Mouse (Mus musculus): ENCODE results near the gene Tia1. TPM values are rescaled to one million over a fixed set of nuclear protein-coding genes. Genes with fewer than 3 reads are reported as not detected.

Gene Tia1
- total RNA-seq, 1 experiment from 2014 or later = 48.8 TPM

DNA sequence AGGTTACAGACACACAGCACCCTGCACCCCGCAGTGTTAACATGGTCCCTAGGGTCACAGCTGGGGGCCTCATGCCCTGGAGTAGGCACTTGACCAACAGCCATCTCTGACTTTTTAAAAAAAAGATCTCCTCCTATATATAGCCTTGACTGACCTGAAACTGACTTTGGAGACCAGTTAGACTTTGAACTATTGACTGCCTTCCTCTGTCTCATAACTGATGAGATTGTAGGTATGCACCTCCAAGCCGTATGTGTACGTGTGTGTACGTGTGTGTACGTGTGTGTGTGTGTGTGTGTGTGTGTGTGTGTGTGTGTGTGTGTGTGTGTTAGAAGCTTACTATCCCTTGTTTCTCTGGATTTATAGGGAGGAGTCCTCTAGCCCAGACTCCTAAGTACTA, 77.9 kb downstream of the Tia1 start:
- no peak for DNase-seq

Other genes starting within 250 kb of the Tia1 start
- gene Tgfa, start 209.0 kb upstream of the Tia1 start, total RNA-seq (2021) = 7.7 and 9.7 TPM in 2 replicates
- gene Fam136a, start 38.6 kb upstream of the Tia1 start, total RNA-seq (2021) = 84.9 and 89.9 TPM in 2 replicates
- 248 and 268 TPM in 2 replicates for gene Snrpg, start 32.9 kb upstream of the Tia1 start, total RNA-seq (2021)
- gene Pcyox1, start 7.1 kb upstream of the Tia1 start, total RNA-seq (2021) = 145 and 151 TPM in 2 replicates
- 0.78 TPM in 1 of 2 replicates, not detected in the other for gene Gm44790, start 22.4 kb downstream of the Tia1 start, total RNA-seq (2021)
- gene C87436, start 34.2 kb downstream of the Tia1 start, total RNA-seq (2021) = 15.6 and 16.4 TPM in 2 replicates
- gene Pcbp1, start 122.1 kb downstream of the Tia1 start, total RNA-seq (2021) = 260 TPM in 2 replicates
- gene Asprv1, start 223.9 kb downstream of the Tia1 start, total RNA-seq (2021) = 0.41 TPM in 1 of 2 replicates, not detected in the other

All from adrenal gland, postnatal 14 days (tissue).